Mouse (Mus musculus): ENCODE results near the gene Slc31a1.

DNA sequence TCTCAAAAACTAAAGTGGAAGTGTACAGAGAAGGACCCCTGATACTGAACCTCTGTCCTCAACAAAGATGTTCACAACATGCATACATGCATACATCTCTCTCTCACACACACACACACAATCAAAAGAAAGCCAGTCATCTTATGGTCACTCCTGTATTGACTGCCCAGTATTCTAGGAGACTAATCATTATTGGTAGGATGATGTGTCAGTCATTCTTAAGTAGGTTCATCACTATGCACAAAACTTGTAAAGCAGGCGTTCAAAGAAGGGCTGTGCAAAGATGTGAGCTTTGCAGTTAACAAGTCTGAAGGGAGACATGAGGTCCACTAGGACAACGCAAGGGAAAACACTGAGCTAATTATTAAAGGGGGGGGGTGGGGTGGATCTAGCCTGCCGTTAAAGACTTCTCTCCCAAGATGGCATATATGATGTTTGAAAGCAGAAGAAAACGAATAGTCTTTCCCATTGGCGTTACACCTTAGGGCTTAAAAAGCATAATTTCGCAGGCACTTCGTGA is 1.2 kb upstream of the Slc31a1 start:
- TF ChIP-seq CTCF (IDR thresholded peaks at IDR 0.05; ENCODE audit: control insufficient read depth, insufficient read depth, low read length) (no peak), POLR2A (IDR thresholded peaks at IDR 0.05; ENCODE audit: borderline replicate concordance, control insufficient read depth, low read depth, low read length) (no peak)

All from bone marrow, adult 2 months (tissue).